Comparison of ENCODE assay signal across 12 mouse cellular contexts in the genomic region with DNA sequence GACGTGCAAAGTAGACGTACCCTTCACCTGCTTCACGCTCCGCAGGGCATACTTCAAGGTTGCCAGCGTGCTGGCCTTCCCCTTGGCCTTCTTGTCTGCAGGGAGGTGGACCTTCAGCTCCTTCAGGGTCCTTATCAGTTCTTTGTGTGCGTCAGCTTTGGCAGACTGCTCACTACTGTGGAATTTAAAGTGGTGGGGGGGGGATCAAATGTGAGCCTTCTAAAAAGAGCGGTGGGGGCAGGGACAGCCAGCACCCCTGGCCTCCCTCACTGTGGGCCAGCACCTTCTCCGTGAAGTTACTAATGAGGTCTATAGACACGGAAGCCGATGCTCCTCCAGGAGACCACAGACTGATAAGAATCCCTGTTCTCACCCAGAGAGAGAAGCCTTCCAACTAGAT. TPM values are rescaled to one million over a fixed set of nuclear protein-coding genes. Genes with fewer than 3 reads are reported as not detected.
DNase-seq lines count a peak whose midpoint lies in the region; ATAC-seq and TF ChIP-seq lines count a peak whose summit lies in the region.
"Had no signal": no experiment of that assay in that cellular context is flagged by ENCODE, and none has a peak within 500 bp of the region (broad histone marks: within the 10 kb centered on the region; RNA-seq: fewer than 3 reads in every experiment).

No protein-coding gene starts in this region.

- H3K27me3 ChIP-seq in heart, postnatal 0 days (ENCODE audit: control insufficient read depth, insufficient read depth, low read length), result no peaks in the 10 kb centered on the region
- H3K27me3 ChIP-seq in lung, embryonic 16.5 days (ENCODE audit: control insufficient read depth, insufficient read depth, low read depth, low read length), result no peaks in the 10 kb centered on the region
- H3K27me3 ChIP-seq in forebrain, embryonic 11.5 days (ENCODE audit: control insufficient read depth, insufficient read depth, low read length), result no peaks in the 10 kb centered on the region
- H3K27me3 ChIP-seq: stomach, embryonic 15.5 days had no signal

- H3K4me1 ChIP-seq in heart, postnatal 0 days (ENCODE audit: control insufficient read depth, insufficient read depth), result peaks cover 66% of the 10 kb centered on the region
- H3K4me1 ChIP-seq in lung, embryonic 16.5 days (replicated peaks; ENCODE audit: control insufficient read depth, insufficient read depth, low read length), result peaks cover 33% of the 10 kb centered on the region
- no peaks in the 10 kb centered on the region for H3K4me1 ChIP-seq in forebrain, embryonic 11.5 days (replicated peaks; ENCODE audit: control insufficient read depth, insufficient read depth, low read length)

- 33% methylated on average over 10 of the region's 10 CpGs for WGBS in heart, postnatal 0 days
- WGBS in lung, embryonic 16.5 days, result 47% methylated on average over 10 of the region's 10 CpGs
- WGBS in forebrain, embryonic 11.5 days, result 94% methylated on average over 10 of the region's 10 CpGs

- ATAC-seq in heart, postnatal 0 days (ENCODE audit: insufficient read depth, low read depth), result peak; percentile 84
- ATAC-seq in lung, embryonic 16.5 days (ENCODE audit: low read depth), result peak; percentile 87
- ATAC-seq in forebrain, embryonic 11.5 days (replicated peaks; ENCODE audit: low FRiP score), result no peak

- TF ChIP-seq EP300 in heart, postnatal 0 days (IDR thresholded peaks at IDR 0.05; ENCODE audit: low read depth), result peak; percentile 35; the same call in 1 of the 2 replicates

- 0 out of 2 replicates have a peak overlapping the region, but pooled peaks have one; percentile 38 for H3K9ac ChIP-seq in heart, postnatal 0 days (replicated peaks; ENCODE audit: low read depth, low read length)
- H3K9ac ChIP-seq in lung, embryonic 16.5 days (ENCODE audit: low read length), result peak overlapping the region; percentile 29; the same call in 1 of the 2 replicates
- no peak overlapping the region for H3K9ac ChIP-seq in forebrain, embryonic 11.5 days (ENCODE audit: low read length)
- H3K9ac ChIP-seq: stomach, embryonic 15.5 days had no signal

- H3K9me3 ChIP-seq in heart, postnatal 0 days (replicated peaks; ENCODE audit: control insufficient read depth, low read length), result no peaks in the 10 kb centered on the region; the same call in 1 of the 2 replicates
- H3K9me3 ChIP-seq in lung, embryonic 16.5 days (ENCODE audit: control insufficient read depth, low read length), result peaks cover 8% of the 10 kb centered on the region
- H3K9me3 ChIP-seq in forebrain, embryonic 11.5 days (ENCODE audit: control insufficient read depth, low read length), result peaks cover 5% of the 10 kb centered on the region; the same call in 1 of the 2 replicates
- H3K9me3 ChIP-seq: stomach, embryonic 15.5 days had no signal

- DNase-seq in ovary, adult 18-20 months (ENCODE audit: low spot score), result peak; percentile 58
- no peak for DNase-seq in ovary, postnatal 14 days (ENCODE audit: low spot score)
- DNase-seq in heart, postnatal 0 days (ENCODE audit: low spot score), result peak; percentile 94
- no peak for DNase-seq in urinary bladder, postnatal 36 days (ENCODE audit: low spot score in 2 of 2)
- no peak for DNase-seq in Muller cell, postnatal 12 days (ENCODE audit: inconsistent ontology term)
- no peak for DNase-seq in forebrain, embryonic 11.5 days (ENCODE audit: low spot score)
- DNase-seq: cerebellum, adult 9-10 months; kidney, postnatal 36 days; thymus, postnatal 36 days had no signal

- no peak for TF ChIP-seq CTCF in heart, postnatal 0 days (IDR thresholded peaks at IDR 0.05; ENCODE audit: low read depth)

- H3K27ac ChIP-seq in heart, postnatal 0 days (ENCODE audit: low read depth), result peak overlapping the region; percentile 83
- peak overlapping the region; percentile 80 for H3K27ac ChIP-seq in lung, embryonic 16.5 days (ENCODE audit: low read length)
- H3K27ac ChIP-seq in forebrain, embryonic 11.5 days (ENCODE audit: low read depth, low read length), result no peak overlapping the region
- H3K27ac ChIP-seq: stomach, embryonic 15.5 days had no signal

- peaks cover 44% of the 10 kb centered on the region for H3K36me3 ChIP-seq in heart, postnatal 0 days (replicated peaks; ENCODE audit: control insufficient read depth, insufficient read depth, low read length)
- peaks cover 29% of the 10 kb centered on the region for H3K36me3 ChIP-seq in lung, embryonic 16.5 days (ENCODE audit: control insufficient read depth, insufficient read depth, low read length)
- H3K36me3 ChIP-seq in forebrain, embryonic 11.5 days (ENCODE audit: control insufficient read depth, insufficient read depth, low read length), result no peaks in the 10 kb centered on the region

- no peak overlapping the region for H3K4me3 ChIP-seq in heart, postnatal 0 days (ENCODE audit: low read depth, low read length)
- H3K4me3 ChIP-seq in lung, embryonic 16.5 days (ENCODE audit: low read length), result no peak overlapping the region
- H3K4me3 ChIP-seq in forebrain, embryonic 11.5 days (ENCODE audit: low read depth, low read length), result no peak overlapping the region
- H3K4me3 ChIP-seq: megakaryocyte, embryonic 14.5 days; stomach, embryonic 15.5 days had no signal

- no peak overlapping the region for H3K4me2 ChIP-seq in heart, postnatal 0 days (ENCODE audit: low read depth, low read length)
- H3K4me2 ChIP-seq in lung, embryonic 16.5 days (ENCODE audit: low read depth, low read length), result no peak overlapping the region
- H3K4me2 ChIP-seq in forebrain, embryonic 11.5 days (ENCODE audit: low read depth, low read length, severe bottlenecking), result no peak overlapping the region
- H3K4me2 ChIP-seq: stomach, embryonic 15.5 days had no signal

RNA-seq across cellular contexts. Expression of gene Per2, which starts 10.4 kb away (rescaled TPM):
- 11.1 and 14.0 TPM in 2 replicates for total RNA-seq in heart, postnatal 0 days (2014; rRNA removed; ENCODE audit: low replicate concordance)
- polyA plus RNA-seq in heart, postnatal 0 days (2015; fragmentation: Nextera tagmentation; extraction: Ambion mirVana), result 2.3 and 3.3 TPM in 2 replicates
- 10.7 and 12.2 TPM in 2 replicates for polyA plus RNA-seq in lung, embryonic 16.5 days (2015; fragmentation: Nextera tagmentation; extraction: Ambion mirVana)
- polyA plus RNA-seq in forebrain, embryonic 11.5 days (2014; fragmentation: Nextera tagmentation; extraction: Ambion mirVana), result 2.7 and 3.6 TPM in 2 replicates

RNA-seq across cellular contexts. Expression of gene Hes6, which starts 34.9 kb away (rescaled TPM):
- total RNA-seq in heart, postnatal 0 days (2014; rRNA removed; ENCODE audit: low replicate concordance), result 81.4 and 82.5 TPM in 2 replicates
- polyA plus RNA-seq in heart, postnatal 0 days (2015; fragmentation: Nextera tagmentation; extraction: Ambion mirVana), result 61.0 and 64.3 TPM in 2 replicates
- polyA plus RNA-seq in lung, embryonic 16.5 days (2015; fragmentation: Nextera tagmentation; extraction: Ambion mirVana), result 73.2 and 77.2 TPM in 2 replicates
- polyA plus RNA-seq in forebrain, embryonic 11.5 days (2014; fragmentation: Nextera tagmentation; extraction: Ambion mirVana), result 258 and 260 TPM in 2 replicates

RNA-seq across cellular contexts. Expression of gene Traf3ip1, which starts 45.8 kb away (rescaled TPM):
- total RNA-seq in heart, postnatal 0 days (2014; rRNA removed; ENCODE audit: low replicate concordance), result 2.0 and 3.4 TPM in 2 replicates
- polyA plus RNA-seq in heart, postnatal 0 days (2015; fragmentation: Nextera tagmentation; extraction: Ambion mirVana), result 2.8 TPM in 2 replicates
- polyA plus RNA-seq in lung, embryonic 16.5 days (2015; fragmentation: Nextera tagmentation; extraction: Ambion mirVana), result 12.8 and 13.0 TPM in 2 replicates
- 9.1 and 10.3 TPM in 2 replicates for polyA plus RNA-seq in forebrain, embryonic 11.5 days (2014; fragmentation: Nextera tagmentation; extraction: Ambion mirVana)

RNA-seq across cellular contexts. Expression of gene Ilkap, which starts 50.1 kb away (rescaled TPM):
- total RNA-seq in heart, postnatal 0 days (2014; rRNA removed; ENCODE audit: low replicate concordance), result 58.1 and 70.5 TPM in 2 replicates
- 71.4 and 75.1 TPM in 2 replicates for polyA plus RNA-seq in heart, postnatal 0 days (2015; fragmentation: Nextera tagmentation; extraction: Ambion mirVana)
- polyA plus RNA-seq in lung, embryonic 16.5 days (2015; fragmentation: Nextera tagmentation; extraction: Ambion mirVana), result 133 and 139 TPM in 2 replicates
- 161 and 166 TPM in 2 replicates for polyA plus RNA-seq in forebrain, embryonic 11.5 days (2014; fragmentation: Nextera tagmentation; extraction: Ambion mirVana)

Comparison
In these comparisons a context has a peak if more than half of its experiments do, and no peak if none do; other contexts are left out.
1. DNase-seq: peak in ovary, adult 18-20 months (single experiment) and heart, postnatal 0 days (single experiment); none in ovary, postnatal 14 days (single experiment), urinary bladder, postnatal 36 days (0 of 2), Muller cell, postnatal 12 days (single experiment) and forebrain, embryonic 11.5 days (single experiment).